Mouse (Mus musculus): Measurements from ENCODE around the gene Col1a1. TPM values are rescaled to one million over a fixed set of nuclear protein-coding genes. Genes with fewer than 3 reads are reported as not detected.

Col1a1 gene
- polyA plus RNA-seq, 1 experiment from 2014 or later, result 85.4 TPM

Other genes with a start within 250 kb of the Col1a1 start
- gene Gm11541, start 231.7 kb upstream of the Col1a1 start, polyA plus RNA-seq (2016; fragmentation: Nextera tagmentation; extraction: Ambion mirVana), result not detected in 2 replicates
- 0.20 and 0.32 TPM in 2 replicates for gene Cdc34b, start 194.4 kb upstream of the Col1a1 start, polyA plus RNA-seq (2016; fragmentation: Nextera tagmentation; extraction: Ambion mirVana)
- not detected in 2 replicates for gene Tmem92, start 153.5 kb upstream of the Col1a1 start, polyA plus RNA-seq (2016; fragmentation: Nextera tagmentation; extraction: Ambion mirVana)
- not detected in 2 replicates for gene Hils1, start 31.4 kb downstream of the Col1a1 start, polyA plus RNA-seq (2016; fragmentation: Nextera tagmentation; extraction: Ambion mirVana)
- gene Sgca, start 40.1 kb downstream of the Col1a1 start, polyA plus RNA-seq (2016; fragmentation: Nextera tagmentation; extraction: Ambion mirVana), result 0.20 TPM in 1 of 2 replicates, not detected in the other
- 8.6 and 9.0 TPM in 2 replicates for gene Ppp1r9b, start 54.8 kb downstream of the Col1a1 start, polyA plus RNA-seq (2016; fragmentation: Nextera tagmentation; extraction: Ambion mirVana)
- 40.8 and 58.6 TPM in 2 replicates for gene Samd14, start 73.7 kb downstream of the Col1a1 start, polyA plus RNA-seq (2016; fragmentation: Nextera tagmentation; extraction: Ambion mirVana)
- gene Pdk2, start 105.1 kb downstream of the Col1a1 start, polyA plus RNA-seq (2016; fragmentation: Nextera tagmentation; extraction: Ambion mirVana), result 9.7 and 15.3 TPM in 2 replicates
- 5.1 and 5.4 TPM in 2 replicates for gene Itga3, start 140.6 kb downstream of the Col1a1 start, polyA plus RNA-seq (2016; fragmentation: Nextera tagmentation; extraction: Ambion mirVana)
- gene Dlx3, start 183.9 kb downstream of the Col1a1 start, polyA plus RNA-seq (2016; fragmentation: Nextera tagmentation; extraction: Ambion mirVana), result 0.89 and 1.3 TPM in 2 replicates
- 0.10 and 0.15 TPM in 2 replicates for gene Dlx4, start 210.0 kb downstream of the Col1a1 start, polyA plus RNA-seq (2016; fragmentation: Nextera tagmentation; extraction: Ambion mirVana)

Data from midbrain, embryonic 10.5 days (tissue).